Mouse (Mus musculus) neural tube, embryonic 11.5 days (tissue): ENCODE results near the gene Secisbp2l. TPM values are rescaled to one million over a fixed set of nuclear protein-coding genes. Genes with fewer than 3 reads are reported as not detected.

Experiments used
- ATAC-seq: fragments of 200-750 bp; cut with Nextera tagmentation; 2 replicates; pipeline ENCODE4 v1.8.0; 2017; ENCODE audit warnings: moderate number of reproducible peaks, mild to moderate bottlenecking, moderate TSS enrichment, moderate library complexity; ENCODE audit not compliant: insufficient read depth, low FRiP score, low TSS enrichment
- DNase-seq: peaks from one replicate; pipeline ENCODE4 v3.0.0-alpha.2; 2015; ENCODE audit warnings: low spot score
- H3K27ac ChIP-seq: fragments of 300-500 bp; sonication (generic); 2 replicates; pipeline ENCODE4 v1.5.1; 2014; ENCODE audit warnings: low read depth, mild to moderate bottlenecking, low read length
- H3K27me3 ChIP-seq: fragments of 300-500 bp; sonication (generic); 2 replicates; pipeline ENCODE4 v1.6.1; 2014; ENCODE audit warnings: mild to moderate bottlenecking, low read length, mixed read lengths; ENCODE audit not compliant: control insufficient read depth, insufficient read depth
- H3K36me3 ChIP-seq: fragments of 300-500 bp; sonication (generic); 2 replicates; pipeline ENCODE4 v1.6.1; 2014; ENCODE audit warnings: mild to moderate bottlenecking, low read length, moderate library complexity, mixed read lengths; ENCODE audit not compliant: control insufficient read depth, insufficient read depth
- H3K4me1 ChIP-seq: fragments of 300-500 bp; sonication (generic); 2 replicates; pipeline ENCODE4 v1.6.1; 2014; ENCODE audit warnings: low read length, mixed read lengths; ENCODE audit not compliant: control insufficient read depth, insufficient read depth
- H3K4me2 ChIP-seq: fragments of 300-500 bp; sonication (generic); 2 replicates; pipeline ENCODE4 v1.6.1; 2014; ENCODE audit warnings: low read depth, mild to moderate bottlenecking, moderate library complexity
- H3K4me3 ChIP-seq: fragments of 300-500 bp; sonication (generic); 2 replicates; pipeline ENCODE4 v1.5.1; 2014; ENCODE audit warnings: low read depth, low read length
- H3K9ac ChIP-seq: fragments of 300-500 bp; sonication (generic); 2 replicates; pipeline ENCODE4 v1.6.1; 2014; ENCODE audit warnings: mild to moderate bottlenecking, low read length
- H3K9me3 ChIP-seq: fragments of 300-500 bp; sonication (generic); 2 replicates; pipeline ENCODE4 v1.6.1; 2016; ENCODE audit warnings: low read length; ENCODE audit not compliant: control insufficient read depth
- WGBS: fragments of 180-500 bp; shearing (Covaris S2); extraction: QIAGEN DNeasy Blood & Tissue Kit; methylation state at CpG from one replicate; pipeline ENCODE4 v1.1.7; 2014; 5-methylcytosine and 5-hydroxymethylcytosine counted together
- polyA plus RNA-seq: library from polyadenylated mRNA; unstranded; fragments of >200 nt; fragmentation: Nextera tagmentation; extraction: Ambion mirVana; gene quantifications from 2 replicates; pipeline ENCODE4 v1.2.1, GENCODE M21; 2014

Gene Secisbp2l
- polyA plus RNA-seq, 1 experiment from 2014 or later: 30.3 TPM

GRCm38 (mm10) chr2:125801947-125802346, 19.3 kb upstream of the Secisbp2l start:
- H3K9me3 ChIP-seq: no peaks in the 10 kb centered on the region; the same call in 1 of the 2 replicates
- no peak overlapping the region for H3K4me3 ChIP-seq
- WGBS: 86% methylated on average over 4 of the region's 4 CpGs
- DNase-seq (no peak), ATAC-seq (no peak)
- no peak overlapping the region for H3K27ac ChIP-seq
- H3K9ac ChIP-seq: no peak overlapping the region
- H3K4me1 ChIP-seq: no peaks in the 10 kb centered on the region
- no peak overlapping the region for H3K4me2 ChIP-seq
- no peaks in the 10 kb centered on the region for H3K36me3 ChIP-seq
- H3K27me3 ChIP-seq: no peaks in the 10 kb centered on the region

- WGBS: 69% methylated on average over 8 of the region's 8 CpGs
- no peak for ATAC-seq
- no peak for DNase-seq
- no peaks in the 10 kb centered on the region for H3K36me3 ChIP-seq
- H3K4me3 ChIP-seq: no peak overlapping the region
- no peaks in the 10 kb centered on the region for H3K27me3 ChIP-seq
- H3K9ac ChIP-seq: no peak overlapping the region
- H3K4me1 ChIP-seq: no peaks in the 10 kb centered on the region
- H3K27ac ChIP-seq: no peak overlapping the region
- H3K4me2 ChIP-seq: no peak overlapping the region
- H3K9me3 ChIP-seq: no peaks in the 10 kb centered on the region; the same call in 1 of the 2 replicates
Measured at GRCm38 (mm10) chr2:125801038-125801437, 18.4 kb upstream of the Secisbp2l start.

GRCm38 (mm10) chr2:125800428-125800827, 17.8 kb upstream of the Secisbp2l start:
- no peak for ATAC-seq
- Histone ChIP-seq H3K27me3 (no peaks in the 10 kb centered on the region), H3K4me3 (no peak overlapping the region), H3K27ac (no peak overlapping the region), H3K4me1 (no peaks in the 10 kb centered on the region), H3K36me3 (no peaks in the 10 kb centered on the region), H3K4me2 (no peak overlapping the region), H3K9me3 (no peaks in the 10 kb centered on the region), H3K9ac (no peak overlapping the region)
- WGBS: 83% methylated on average over 4 of the region's 4 CpGs
- no peak for DNase-seq

GRCm38 (mm10) chr2:125797872-125798271, 15.2 kb upstream of the Secisbp2l start:
- no peak overlapping the region for H3K27ac ChIP-seq
- no peak for ATAC-seq
- H3K9me3 ChIP-seq: no peaks in the 10 kb centered on the region
- no peak overlapping the region for H3K4me2 ChIP-seq
- H3K36me3 ChIP-seq: no peaks in the 10 kb centered on the region
- H3K4me3 ChIP-seq: no peak overlapping the region
- no peak overlapping the region for H3K9ac ChIP-seq
- H3K27me3 ChIP-seq: no peaks in the 10 kb centered on the region
- H3K4me1 ChIP-seq: no peaks in the 10 kb centered on the region
- no peak for DNase-seq

- 74% methylated on average over 2 of the region's 2 CpGs for WGBS
- ATAC-seq: no peak
- H3K4me1 ChIP-seq: no peaks in the 10 kb centered on the region
- no peaks in the 10 kb centered on the region for H3K36me3 ChIP-seq
- H3K4me2 ChIP-seq: no peak overlapping the region
- DNase-seq: no peak
- H3K4me3 ChIP-seq: no peak overlapping the region
- H3K9ac ChIP-seq: no peak overlapping the region
- H3K9me3 ChIP-seq: no peaks in the 10 kb centered on the region
- H3K27me3 ChIP-seq: no peaks in the 10 kb centered on the region
- no peak overlapping the region for H3K27ac ChIP-seq
Measured at GRCm38 (mm10) chr2:125795118-125795517, 12.4 kb upstream of the Secisbp2l start.

GRCm38 (mm10) chr2:125794166-125794565, 11.5 kb upstream of the Secisbp2l start:
- H3K4me2 ChIP-seq: no peak overlapping the region
- DNase-seq: no peak
- no peaks in the 10 kb centered on the region for H3K36me3 ChIP-seq
- H3K9me3 ChIP-seq: no peaks in the 10 kb centered on the region
- no peak overlapping the region for H3K9ac ChIP-seq
- no peak overlapping the region for H3K27ac ChIP-seq
- no peak overlapping the region for H3K4me3 ChIP-seq
- no peaks in the 10 kb centered on the region for H3K27me3 ChIP-seq
- 70% methylated on average over 2 of the region's 2 CpGs for WGBS
- ATAC-seq: no peak
- H3K4me1 ChIP-seq: no peaks in the 10 kb centered on the region

- Histone ChIP-seq H3K9ac (no peak overlapping the region), H3K36me3 (no peaks in the 10 kb centered on the region), H3K27ac (no peak overlapping the region), H3K4me2 (no peak overlapping the region), H3K9me3 (no peaks in the 10 kb centered on the region), H3K27me3 (no peaks in the 10 kb centered on the region), H3K4me1 (no peaks in the 10 kb centered on the region), H3K4me3 (no peak overlapping the region)
- no peak for ATAC-seq
- DNase-seq: no peak
- WGBS: 86% methylated on average over 11 of the region's 11 CpGs
Measured at GRCm38 (mm10) chr2:125792879-125793261, 10.2 kb upstream of the Secisbp2l start.

- no peak overlapping the region for H3K4me3 ChIP-seq
- ATAC-seq (no peak), DNase-seq (no peak)
- no peak overlapping the region for H3K4me2 ChIP-seq
- H3K9ac ChIP-seq: no peak overlapping the region
- H3K9me3 ChIP-seq: no peaks in the 10 kb centered on the region
- WGBS: 79% methylated on average over 2 of the region's 2 CpGs
- H3K27me3 ChIP-seq: no peaks in the 10 kb centered on the region
- H3K27ac ChIP-seq: no peak overlapping the region
- H3K36me3 ChIP-seq: no peaks in the 10 kb centered on the region
- no peaks in the 10 kb centered on the region for H3K4me1 ChIP-seq
Measured at GRCm38 (mm10) chr2:125792144-125792878, 9.6 kb upstream of the Secisbp2l start.

GRCm38 (mm10) chr2:125791485-125791885, 8.8 kb upstream of the Secisbp2l start:
- no peak overlapping the region for H3K4me3 ChIP-seq
- ATAC-seq: no peak
- no peaks in the 10 kb centered on the region for H3K36me3 ChIP-seq
- H3K4me2 ChIP-seq: no peak overlapping the region
- H3K27me3 ChIP-seq: no peaks in the 10 kb centered on the region
- WGBS: 73% methylated on average over 7 of the region's 7 CpGs
- no peak overlapping the region for H3K27ac ChIP-seq
- H3K9me3 ChIP-seq: no peaks in the 10 kb centered on the region
- no peak for DNase-seq
- no peak overlapping the region for H3K9ac ChIP-seq
- no peaks in the 10 kb centered on the region for H3K4me1 ChIP-seq
